Mouse (Mus musculus): ENCODE data around the gene Rsad1. TPM values are rescaled to one million over a fixed set of nuclear protein-coding genes. Genes with fewer than 3 reads are reported as not detected.

Rsad1 gene
- total RNA-seq, 2 experiments from 2014 or later: 8.5 to 10.3 TPM

DNA sequence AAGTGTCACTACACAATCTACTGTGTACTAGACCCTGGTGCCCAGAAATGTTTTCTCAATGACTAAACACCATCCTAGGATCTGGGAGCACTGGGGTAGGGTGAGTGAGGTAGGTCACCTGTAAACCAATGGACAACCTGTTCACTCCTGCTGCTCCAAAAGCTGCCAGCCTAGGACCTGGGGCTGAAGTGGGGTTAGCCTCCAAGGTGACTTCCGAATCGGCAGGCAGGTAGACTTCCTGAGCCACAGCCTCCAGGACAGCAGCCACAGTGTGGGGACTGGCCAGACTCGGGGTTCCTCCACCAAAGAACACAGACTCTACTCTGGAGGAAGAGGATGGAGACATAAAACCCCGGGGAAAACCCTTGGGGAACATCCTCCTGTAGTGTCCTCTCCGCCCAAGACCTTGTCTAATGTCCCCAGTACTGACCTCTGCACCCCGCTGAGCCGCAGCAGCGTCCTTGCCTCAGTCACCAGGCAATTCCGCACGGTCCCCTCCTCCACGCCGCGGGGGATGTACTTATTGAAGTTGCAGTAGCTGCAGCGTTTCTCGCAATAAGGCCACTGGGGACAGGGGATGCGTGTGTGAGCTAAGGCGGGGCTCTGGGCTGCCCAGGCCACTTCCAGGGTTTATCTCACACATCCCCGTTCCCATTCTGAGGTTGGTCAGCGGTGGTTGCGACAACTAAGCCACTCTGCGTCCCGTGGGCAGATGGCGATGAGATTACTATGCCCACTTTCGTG is 842 bp downstream of the Rsad1 start:
- peak in 1 of 2 experiments; percentile 53 for DNase-seq

DNA sequence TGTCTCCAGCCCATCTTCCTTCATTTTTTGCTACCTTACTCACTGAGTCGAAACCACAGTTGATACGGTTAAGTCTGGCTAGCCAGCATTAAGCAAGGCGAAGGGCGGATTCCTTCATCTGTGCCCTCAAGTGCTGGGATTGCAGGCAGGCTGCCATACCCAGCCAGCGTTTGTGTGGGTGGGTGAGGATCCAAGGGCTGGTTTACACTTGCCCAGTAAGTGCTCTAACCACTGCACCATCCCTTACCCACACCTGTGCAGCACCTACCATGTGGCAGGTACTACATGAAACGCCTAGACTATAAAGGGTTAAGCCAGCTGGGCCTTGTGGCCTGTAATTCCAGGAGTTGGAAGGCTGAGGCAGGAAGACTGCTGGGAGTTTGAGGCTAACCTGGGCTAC is 1.8 kb downstream of the Rsad1 start:
- DNase-seq: no peak

DNA sequence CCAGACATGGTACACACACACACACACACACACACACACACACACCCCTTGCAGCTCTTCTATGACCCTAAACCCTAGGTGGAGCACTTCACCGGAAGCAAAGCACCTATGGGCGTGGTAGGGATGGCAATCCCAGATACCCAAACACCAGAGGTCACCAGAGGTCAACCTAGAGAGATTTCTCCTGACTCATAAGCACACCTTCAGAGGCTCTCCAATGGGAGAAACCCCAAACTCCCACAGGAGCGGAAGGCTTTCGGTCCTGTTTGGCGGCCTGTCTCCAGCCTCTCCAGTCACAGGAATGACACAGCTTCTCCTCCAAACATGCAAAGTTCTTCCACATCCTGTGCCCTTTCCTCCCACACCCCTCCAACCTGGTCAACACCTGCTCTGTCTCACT is 2.7 kb downstream of the Rsad1 start:
- no peak for DNase-seq

DNA sequence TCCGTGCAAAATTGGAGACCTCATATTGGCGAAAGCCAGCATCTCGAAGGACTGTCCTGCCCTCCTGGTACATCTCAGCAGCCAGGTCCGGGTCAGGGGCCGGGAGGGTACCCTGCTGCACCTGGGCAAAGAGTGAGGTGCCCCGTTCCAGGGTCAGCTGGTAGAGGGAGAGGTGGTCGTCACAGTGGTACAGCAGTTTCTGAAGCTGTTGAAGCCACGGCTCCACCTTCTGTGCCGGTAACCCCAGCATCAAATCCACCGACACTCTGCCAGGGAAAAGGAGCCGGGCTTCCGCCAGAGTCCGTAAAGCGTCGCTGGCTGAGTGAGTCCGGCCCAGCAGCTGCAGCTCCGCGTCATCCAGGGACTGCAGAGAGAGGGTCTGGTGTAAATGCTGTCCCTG is 4.6 kb downstream of the Rsad1 start:
- DNase-seq: no peak

DNA sequence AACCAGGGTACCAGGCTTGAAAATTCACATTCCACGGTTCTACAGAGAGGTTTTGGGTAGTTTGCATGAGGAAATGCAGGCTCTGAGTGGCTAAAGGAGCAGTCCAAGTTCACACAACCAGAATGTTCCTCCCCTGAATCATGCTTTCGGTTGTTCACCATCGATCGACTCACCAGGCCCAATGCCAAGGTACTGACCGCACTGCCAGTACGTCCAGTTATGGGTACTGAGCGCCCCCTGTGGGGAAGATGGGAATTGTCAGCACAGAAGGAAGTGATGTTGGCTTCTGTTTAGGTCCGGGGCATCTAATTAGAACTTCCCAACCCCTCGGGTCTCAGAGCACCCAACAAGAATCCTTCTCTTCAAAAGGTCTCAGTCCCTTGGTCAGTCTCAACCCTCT is 5.1 kb downstream of the Rsad1 start:
- DNase-seq: peak; percentile 94 to 97

DNA sequence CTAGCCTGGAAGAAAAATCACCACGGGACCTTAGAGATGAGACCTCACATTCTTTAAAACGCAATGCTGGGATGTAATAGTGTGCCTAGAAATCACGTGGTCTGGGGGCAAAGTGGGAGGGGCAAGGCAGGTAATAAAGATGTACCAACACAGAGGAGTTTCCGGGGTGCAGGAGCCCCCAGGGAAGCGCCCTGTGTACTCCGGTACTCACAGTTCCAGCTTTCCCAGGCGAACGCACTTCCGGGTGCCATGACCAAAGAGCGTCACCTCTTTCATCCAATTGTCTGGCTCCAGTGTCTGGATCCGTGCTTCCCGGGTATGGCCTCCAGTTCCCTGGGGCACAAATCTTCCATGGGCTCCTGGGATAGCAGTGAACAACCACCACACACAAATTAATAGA is 5.7 kb downstream of the Rsad1 start:
- no peak for DNase-seq

DNA sequence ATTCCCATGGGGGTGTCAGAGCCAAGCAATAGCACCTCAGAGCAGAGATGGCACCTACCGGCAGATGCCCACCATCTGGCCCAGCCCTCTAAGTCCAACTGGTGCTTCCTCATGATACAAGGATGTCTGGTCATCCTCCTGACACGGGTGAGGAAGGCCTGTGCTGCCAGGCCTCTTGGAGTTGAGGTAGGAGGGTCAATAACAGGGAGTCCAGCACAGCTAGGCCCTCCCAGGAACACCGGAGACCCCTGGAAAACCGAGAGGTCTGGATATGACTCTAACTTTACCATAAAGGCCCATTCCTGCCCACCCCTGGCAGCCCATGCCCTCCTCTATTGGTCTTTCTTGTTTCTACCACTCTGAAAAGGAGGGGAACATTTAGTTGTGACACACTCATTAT is 6.7 kb downstream of the Rsad1 start:
- no peak for DNase-seq

DNA sequence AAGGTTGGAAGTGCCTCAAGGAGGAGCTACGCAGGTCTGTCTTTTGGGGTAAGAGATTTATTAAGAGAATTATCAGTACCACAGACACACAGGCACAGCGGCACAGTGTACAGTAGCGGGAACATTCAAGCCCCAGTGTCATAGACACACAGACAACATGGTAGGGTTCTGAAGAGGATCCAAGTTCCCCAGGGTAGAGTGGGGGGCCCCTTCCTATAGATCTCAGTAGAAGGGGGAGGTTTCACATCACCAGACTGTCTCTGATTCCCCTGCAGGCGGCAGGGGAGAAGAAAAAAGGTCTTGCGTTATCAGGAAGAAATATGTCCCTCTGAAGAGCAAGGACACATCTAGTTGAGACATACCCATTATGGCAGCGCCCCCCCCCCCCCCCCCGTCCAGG is 9.3 kb downstream of the Rsad1 start:
- DNase-seq: no peak

DNA sequence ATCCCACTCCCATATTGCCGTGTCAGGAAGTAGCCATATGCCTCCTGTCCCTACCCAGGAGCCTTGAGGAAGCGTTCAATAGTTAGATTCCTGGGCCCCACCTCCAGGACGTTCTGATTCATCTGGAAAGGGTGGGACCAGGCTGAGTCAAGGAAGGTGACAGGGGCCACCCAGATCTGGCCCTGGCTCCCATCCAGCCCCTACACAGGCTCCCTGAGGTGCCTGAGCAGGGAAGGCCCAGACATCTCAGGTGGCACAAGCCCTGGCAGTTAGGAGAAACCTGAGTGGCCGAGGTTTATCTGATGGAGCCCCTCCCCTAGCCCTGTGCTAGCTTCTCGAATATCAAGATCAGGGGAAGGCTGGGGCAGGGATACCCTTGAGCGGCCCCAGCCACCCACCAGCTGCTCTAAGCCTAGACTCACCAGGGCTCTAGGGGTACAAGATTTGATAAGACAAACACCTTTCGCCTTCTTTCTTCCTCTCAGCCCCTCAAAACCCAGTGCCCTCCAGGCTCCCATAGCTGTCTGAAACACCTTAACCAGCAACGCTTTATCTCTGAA is 10.2 kb downstream of the Rsad1 start:
- no peak for DNase-seq

DNA sequence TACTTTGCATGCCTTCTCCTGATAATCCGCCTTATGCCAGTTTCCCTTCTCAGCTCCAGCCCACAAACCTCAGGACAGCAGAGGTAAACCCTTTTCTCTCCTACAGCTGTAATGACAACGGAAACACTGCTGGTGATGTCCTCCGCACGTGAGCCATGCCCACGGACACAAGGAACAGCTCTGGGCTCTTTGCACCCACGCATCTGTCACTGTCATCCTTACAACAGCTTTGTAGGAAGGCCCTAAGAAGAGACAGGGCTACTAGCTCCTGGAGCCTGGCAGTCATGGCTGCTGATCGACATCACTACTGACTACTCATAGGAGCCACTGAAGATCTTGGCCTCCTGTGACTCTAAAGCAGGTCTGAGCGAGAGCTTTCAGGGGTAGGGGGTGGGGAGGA is 15.9 kb downstream of the Rsad1 start:
- no peak for DNase-seq

DNA sequence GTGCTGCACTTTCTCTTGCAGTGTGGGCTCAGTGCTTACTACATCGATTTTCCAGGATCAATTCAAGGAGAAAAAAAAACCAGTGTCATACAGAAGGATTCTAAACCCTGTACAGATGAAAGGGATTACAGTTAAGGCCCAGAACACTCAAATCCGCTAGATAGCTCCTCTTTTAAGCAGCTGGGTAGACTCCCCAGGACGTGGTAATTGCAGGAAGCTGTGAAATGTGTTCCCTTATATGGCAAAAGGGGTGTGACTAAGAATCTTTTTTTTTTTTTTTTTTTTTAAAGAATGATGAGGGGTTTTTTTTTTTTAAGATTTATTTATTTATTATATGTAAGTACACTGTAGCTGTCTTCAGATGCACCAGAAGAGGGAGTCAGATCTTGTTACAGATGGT is 20.2 kb downstream of the Rsad1 start:
- no peak for DNase-seq

DNA sequence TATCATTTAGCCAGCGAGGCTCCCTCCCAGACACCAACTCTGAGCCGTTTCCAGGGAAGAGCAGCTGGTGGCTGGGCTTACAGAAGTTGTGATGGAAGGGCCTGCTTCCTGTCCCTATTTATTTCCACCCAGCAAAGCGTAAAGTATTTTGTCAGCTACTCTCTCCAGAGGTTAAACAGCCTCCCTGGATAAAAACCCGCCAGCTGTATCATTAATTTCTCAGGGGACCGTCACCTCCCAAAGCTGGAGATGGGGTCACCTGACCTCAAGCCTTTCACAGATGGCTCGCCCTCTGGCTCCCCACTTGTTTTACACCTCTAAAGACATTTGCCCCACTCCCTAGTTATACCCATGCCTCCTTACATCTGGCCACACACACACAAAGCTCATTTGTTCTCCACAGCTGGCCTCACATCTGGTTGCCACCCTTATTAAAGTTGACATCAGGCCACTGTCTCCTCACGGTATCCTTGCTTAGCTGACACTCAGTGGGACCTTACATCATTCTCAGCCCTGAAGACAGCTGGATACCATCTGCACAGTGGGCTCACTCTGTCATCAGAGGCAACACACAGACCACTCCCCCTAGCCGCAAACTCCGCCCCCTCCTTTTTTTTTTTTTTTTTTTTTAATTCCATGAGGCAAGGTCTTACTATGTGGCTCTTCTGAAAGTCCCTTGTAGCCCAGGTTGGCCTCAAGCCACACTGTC is 22.7 kb downstream of the Rsad1 start:
- DNase-seq: peak; percentile 17 to 26

DNA sequence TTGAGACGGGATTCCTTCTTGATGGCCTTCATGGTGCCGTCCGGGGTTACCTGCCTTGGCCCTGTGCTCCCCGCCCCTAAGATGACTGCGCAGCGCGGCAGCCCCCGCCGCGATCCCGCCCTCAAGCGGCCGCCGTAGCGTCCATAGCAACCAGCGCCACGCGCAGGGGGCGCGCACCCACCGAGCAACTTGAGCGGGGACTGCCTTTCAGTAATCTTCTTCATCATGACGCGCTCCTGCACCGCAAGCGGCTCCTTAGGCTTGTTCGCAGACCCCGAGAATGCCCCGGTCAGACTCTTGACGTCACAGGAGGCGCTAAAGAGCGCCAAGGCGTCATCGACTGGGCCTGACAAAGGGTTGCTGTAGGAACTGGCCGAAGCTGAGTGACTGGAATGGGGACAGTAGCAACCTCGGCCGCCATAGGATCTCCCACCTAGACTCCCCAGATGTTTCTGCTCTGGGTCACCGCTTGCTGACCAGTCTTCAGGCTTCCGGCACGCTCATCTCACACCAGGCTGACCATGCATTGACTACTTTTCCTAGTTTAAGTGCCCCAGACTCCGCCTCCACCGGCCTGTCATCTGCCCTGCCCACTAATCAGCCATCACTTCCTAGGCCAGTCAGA is 27.7 kb downstream of the Rsad1 start, which contains the start of gene Mycbpap:
TSS of gene Mycbpap (minus strand) at position 524 of the 625 bp plus-strand sequence.
- peak; percentile 62 to 75 for DNase-seq

DNA sequence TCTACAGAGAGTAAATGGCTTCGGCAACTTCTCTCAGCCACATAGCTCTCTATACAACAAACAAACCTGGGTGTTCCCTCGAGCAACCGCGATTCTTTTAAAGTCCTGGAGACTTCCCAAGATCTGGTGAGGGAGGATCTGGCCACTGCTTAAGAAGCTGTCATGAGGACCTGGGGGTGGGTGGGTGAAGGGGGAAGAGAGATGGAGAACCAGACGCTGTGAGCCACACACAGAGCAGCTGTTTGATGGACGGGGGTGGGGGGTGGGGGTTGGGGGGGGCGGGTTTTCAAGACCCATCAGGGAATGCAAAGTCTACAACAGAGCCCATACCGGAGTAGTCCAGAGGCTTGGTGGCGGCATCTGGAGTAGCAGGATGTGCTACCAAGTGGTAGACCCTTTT is 35.6 kb downstream of the Rsad1 start:
- DNase-seq: no peak

DNA sequence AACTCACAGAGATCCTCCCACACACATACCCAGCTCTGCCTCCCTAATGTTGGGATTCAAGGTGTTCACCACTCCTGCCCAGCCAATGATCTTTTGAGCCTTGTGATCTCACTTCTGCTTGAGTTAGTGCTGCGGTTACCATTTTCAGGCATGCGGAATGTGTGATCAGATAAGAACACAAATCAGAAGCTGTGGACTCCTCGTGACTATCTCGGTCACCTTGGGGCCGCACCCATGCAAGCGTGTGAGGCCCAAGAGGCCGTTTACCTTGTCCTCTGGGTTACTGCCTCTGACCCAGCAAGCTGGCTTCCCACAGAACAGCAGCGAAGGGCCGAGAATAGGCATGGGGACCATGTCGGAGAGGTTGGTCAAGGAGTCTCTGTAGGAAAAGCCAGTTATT is 40.1 kb downstream of the Rsad1 start:
- no peak for DNase-seq

DNA sequence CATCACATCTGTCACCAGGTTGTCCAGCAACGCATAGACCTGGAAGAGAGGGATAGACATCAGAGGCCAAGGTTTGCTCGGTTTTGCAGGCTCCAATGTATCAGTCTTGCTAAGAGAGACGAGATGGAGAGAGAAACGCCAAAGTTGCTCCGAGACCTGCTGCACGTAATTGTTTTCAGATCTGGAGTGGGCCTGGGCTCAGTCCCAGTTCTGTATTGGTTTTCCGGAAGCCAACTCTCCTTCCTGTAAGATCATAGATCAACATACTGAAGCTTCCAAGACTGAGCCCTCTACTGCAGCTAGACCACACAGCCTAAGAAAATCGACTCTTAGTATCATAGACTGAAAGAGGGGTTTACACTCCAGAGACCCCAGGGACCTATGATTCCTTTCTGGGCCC is 47.6 kb downstream of the Rsad1 start:
- no peak for DNase-seq

DNA sequence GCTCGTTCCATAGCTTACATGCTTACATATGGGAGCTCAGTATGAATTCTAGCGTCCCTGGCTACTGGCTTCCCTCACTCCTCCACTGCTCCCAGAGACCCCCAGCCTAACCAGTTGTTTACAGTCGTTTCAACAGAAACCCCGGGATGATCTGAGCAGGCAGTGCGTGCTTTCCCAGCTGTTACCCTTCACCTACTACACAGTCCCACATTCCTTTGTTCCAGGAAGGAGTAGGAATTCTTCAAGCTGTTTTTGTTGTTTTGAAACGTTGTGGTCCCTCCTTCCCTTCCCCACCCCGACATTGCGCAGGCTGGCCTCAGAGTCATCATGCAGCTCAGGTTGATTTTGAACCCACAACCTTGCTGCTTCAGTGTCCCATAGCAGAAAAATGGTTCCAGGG is 48.7 kb downstream of the Rsad1 start:
- DNase-seq: no peak

DNA sequence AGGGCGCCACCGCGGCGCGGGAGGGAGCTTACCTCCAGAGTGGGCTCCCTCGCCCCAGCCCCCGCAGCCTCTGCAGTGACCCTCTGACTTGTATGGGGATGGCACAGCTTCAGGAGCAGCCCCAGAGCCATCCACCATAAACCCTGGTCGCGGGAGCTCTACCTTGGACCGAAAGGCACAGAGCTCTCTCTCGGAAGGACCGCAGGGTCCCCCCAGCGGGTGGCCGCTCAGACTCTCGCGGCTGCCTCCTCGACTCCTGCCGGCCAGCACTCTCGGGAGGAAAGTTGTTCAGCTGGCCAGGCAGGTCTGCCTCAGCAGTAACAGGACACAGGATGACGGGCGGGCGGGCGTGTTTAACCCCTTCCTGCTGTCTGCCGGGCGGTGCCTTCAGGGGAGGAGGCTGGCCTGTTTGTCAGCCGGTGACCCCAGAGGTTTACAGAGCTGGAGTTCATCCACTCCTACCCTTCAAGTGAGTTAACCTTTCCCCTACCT is 49.3 kb downstream of the Rsad1 start, which contains the start of gene Epn3:
TSS of gene Epn3 (minus strand) at position 314 of the 492 bp plus-strand sequence.
- DNase-seq: no peak

DNA sequence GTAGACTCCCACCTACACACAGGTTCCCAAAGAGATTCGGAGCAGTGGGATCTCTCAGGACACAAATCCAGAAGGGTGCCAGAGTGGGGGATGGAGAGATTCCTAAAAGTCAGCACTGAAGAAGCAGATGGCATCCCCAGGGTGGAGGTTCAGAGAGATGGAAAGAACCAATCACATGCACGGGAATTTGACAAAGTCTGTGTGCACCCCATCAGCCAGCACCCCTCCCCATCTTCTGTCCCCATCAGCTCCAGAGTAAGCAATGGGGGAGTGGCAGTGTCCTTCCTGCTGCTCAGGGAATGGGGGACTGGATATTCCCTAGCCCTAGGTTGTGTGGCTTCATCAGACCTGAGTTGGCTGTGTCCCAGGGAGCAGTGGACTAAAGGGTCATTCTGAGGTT is 50.0 kb downstream of the Rsad1 start:
- DNase-seq: no peak

DNA sequence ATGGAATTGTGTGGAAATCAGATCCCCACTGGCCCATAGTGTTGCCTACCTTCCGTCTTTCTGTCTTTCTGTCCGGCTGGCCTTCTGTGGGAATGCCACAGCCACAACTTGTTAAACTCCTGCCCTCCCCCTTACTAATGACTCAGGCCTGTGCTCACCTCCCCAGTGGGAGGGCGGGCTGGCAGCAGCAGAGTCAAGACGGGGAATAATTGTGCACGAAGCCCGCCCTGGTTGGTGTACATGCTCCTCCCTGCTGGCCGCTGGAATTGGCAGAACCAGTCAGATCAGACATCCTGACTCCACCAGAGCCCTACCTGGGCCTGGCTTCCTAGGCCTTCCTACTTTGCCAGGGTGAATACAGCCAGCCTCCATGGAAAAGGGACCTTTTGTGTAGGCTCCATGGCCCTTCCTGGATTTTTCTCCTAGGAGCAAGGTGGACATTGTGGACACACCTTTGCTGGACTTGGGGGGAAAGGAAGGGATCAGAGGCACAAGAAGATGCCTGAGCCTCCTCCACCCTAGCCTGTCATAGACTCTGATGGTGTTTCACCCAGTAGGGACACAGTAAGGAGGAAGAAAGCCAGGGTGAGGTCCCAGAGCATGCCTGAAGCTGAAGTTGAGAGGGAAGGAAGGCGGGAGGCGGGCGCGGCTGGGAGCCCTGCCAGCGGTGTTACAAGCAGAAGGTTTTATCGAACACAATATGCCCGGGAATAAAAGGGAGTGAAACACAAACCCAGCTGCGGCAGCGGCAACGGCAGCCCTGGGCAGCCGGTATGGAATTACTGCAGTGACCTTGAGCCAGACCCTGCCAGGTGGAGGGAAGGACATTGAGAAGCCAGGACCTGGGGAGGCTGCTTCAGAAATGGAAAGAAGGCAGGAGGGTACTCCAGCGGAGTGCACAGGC is 50.7 kb downstream of the Rsad1 start:
- peak; percentile 45 to 62 for DNase-seq

DNA sequence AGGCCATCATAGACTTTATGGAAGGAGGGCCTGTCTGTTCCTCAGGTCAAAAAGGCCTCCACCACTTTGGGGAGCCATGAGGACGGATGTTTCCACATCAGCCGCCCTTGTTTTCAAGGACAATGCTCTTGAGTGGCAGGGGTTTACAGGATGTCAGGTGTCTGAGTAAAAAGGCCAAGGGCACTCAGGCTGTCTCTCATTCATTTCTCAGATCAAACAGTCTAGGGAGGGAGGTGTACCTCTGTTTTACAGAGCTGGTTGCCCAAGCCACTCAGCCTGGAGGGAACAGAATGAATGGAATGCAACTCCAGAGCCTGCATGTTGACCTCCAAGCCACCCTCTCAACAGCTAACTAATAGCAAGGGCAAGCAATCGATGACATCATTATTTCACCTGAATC is 53.6 kb downstream of the Rsad1 start:
- peak; percentile 30 to 47 for DNase-seq

DNA sequence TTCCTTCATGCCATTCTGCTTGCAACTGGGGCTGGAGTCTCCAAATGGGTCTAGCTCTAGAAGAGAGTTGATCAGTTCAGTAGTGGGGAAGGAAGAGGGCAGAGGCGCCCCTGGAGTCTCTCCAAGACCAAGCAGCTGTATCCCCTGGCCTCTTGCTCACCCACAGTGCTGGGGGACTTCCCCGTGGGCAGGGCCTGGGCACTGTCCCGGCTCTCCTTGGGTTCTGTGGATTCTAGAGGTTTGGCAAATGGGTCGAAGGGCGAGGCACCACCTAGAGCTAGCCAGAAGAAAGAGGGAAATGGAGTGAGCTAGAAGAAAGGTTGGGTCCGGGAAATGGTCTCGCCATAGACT is 57.3 kb downstream of the Rsad1 start:
- DNase-seq: no peak

Measured in heart, adult 18-20 months (tissue).